Mouse (Mus musculus): ENCODE results near the gene Otof.

- no peak for TF ChIP-seq CTCF (IDR thresholded peaks at IDR 0.05; ENCODE audit: low read depth)
- no peak for TF ChIP-seq EP300 (IDR thresholded peaks at IDR 0.05; ENCODE audit: low read depth)
These were observed 54.9 kb downstream of the Otof start for GRCm38 (mm10) chr5:30406876-30407275.

Measured in liver, postnatal 0 days (tissue).